Mouse (Mus musculus): ENCODE data around the gene Rasal2.

GRCm38 (mm10) chr1:157232372-157232771, 180.0 kb downstream of the Rasal2 start:
- TF ChIP-seq GATA1 (IDR thresholded peaks at IDR 0.05; ENCODE audit: borderline replicate concordance, low read length) (no peak), FLI1 (IDR thresholded peaks at IDR 0.05; ENCODE audit: low read length) (no peak)

Measured in megakaryocyte, embryonic 14.5 days (primary cell).